Mouse (Mus musculus): Measurements from ENCODE around the gene Galnt18.

- no peak for TF ChIP-seq MAFK (IDR thresholded peaks at IDR 0.05; ENCODE audit: insufficient read depth, low read depth, low read length)
- TF ChIP-seq ZC3H11A (IDR thresholded peaks at IDR 0.05; ENCODE audit: borderline replicate concordance, low read depth, low read length): no peak
- TF ChIP-seq ZNF384 (IDR thresholded peaks at IDR 0.05; ENCODE audit: low read depth, low read length): no peak
These were observed 250.7 kb downstream of the Galnt18 start for GRCm38 (mm10) chr7:111528961-111529643.

Measured in ES-E14 (cell line).